Mouse (Mus musculus) liver, postnatal 0 days (tissue): ENCODE measurements around the gene Cul7.

Experiments
- CTCF ChIP-seq: sonication (generic); IDR thresholded peaks from 2 replicates; pipeline ENCODE4 v1.5.1; 2016; ENCODE audit warnings: antibody characterized with exemption, low read depth
- EP300 ChIP-seq: IDR thresholded peaks from 2 replicates; pipeline ENCODE4 v1.6.1; 2016; ENCODE audit warnings: antibody characterized with exemption, low read depth, mild to moderate bottlenecking

- TF ChIP-seq CTCF (no peak), EP300 (no peak)
Observed at GRCm38 (mm10) chr17:46647279-46647678, 2.9 kb upstream of the Cul7 start.
